In genomic region chr10:130324243-130324642, GRCm38 (mm10) we compare ENCODE assay signal across 31 mouse cellular contexts. TPM values are rescaled to one million over a fixed set of nuclear protein-coding genes. Genes with fewer than 3 reads are reported as not detected.
DNase-seq lines count a peak whose midpoint lies in the region; ATAC-seq lines count a peak whose summit lies in the region.
"Had no signal": no experiment of that assay in that cellular context is flagged by ENCODE, and none has a peak within 500 bp of the region (broad histone marks: within the 10 kb centered on the region; RNA-seq: fewer than 3 reads in every experiment).

No protein-coding gene starts in this region.

- H3K36me3 ChIP-seq in neural tube, embryonic 15.5 days = no peaks in the 10 kb centered on the region
- H3K36me3 ChIP-seq: embryonic facial prominence, embryonic 12.5 days; embryonic facial prominence, embryonic 15.5 days; heart, embryonic 10.5 days; heart, embryonic 13.5 days; hindbrain, embryonic 10.5 days; hindbrain, embryonic 13.5 days had no signal

- no peak overlapping the region for H3K4me2 ChIP-seq in neural tube, embryonic 15.5 days
- H3K4me2 ChIP-seq: embryonic facial prominence, embryonic 12.5 days; embryonic facial prominence, embryonic 15.5 days; heart, embryonic 13.5 days; hindbrain, embryonic 13.5 days had no signal

- H3K9me3 ChIP-seq in neural tube, embryonic 15.5 days (replicated peaks) = no peaks in the 10 kb centered on the region
- H3K9me3 ChIP-seq: embryonic facial prominence, embryonic 12.5 days; embryonic facial prominence, embryonic 15.5 days; heart, embryonic 10.5 days; heart, embryonic 13.5 days; hindbrain, embryonic 10.5 days; hindbrain, embryonic 13.5 days had no signal

- H3K4me1 ChIP-seq in neural tube, embryonic 15.5 days = no peaks in the 10 kb centered on the region
- H3K4me1 ChIP-seq: embryonic facial prominence, embryonic 12.5 days; embryonic facial prominence, embryonic 15.5 days; heart, embryonic 10.5 days; heart, embryonic 13.5 days; hindbrain, embryonic 10.5 days; hindbrain, embryonic 13.5 days had no signal

- no peak overlapping the region for H3K27ac ChIP-seq in neural tube, embryonic 15.5 days (replicated peaks)
- H3K27ac ChIP-seq: embryonic facial prominence, embryonic 12.5 days; embryonic facial prominence, embryonic 15.5 days; heart, adult 2 months; heart, embryonic 10.5 days; heart, embryonic 13.5 days; hindbrain, embryonic 10.5 days; hindbrain, embryonic 13.5 days had no signal

- H3K27me3 ChIP-seq in neural tube, embryonic 15.5 days (replicated peaks) = no peaks in the 10 kb centered on the region
- H3K27me3 ChIP-seq: embryonic facial prominence, embryonic 12.5 days; embryonic facial prominence, embryonic 15.5 days; heart, embryonic 13.5 days; hindbrain, embryonic 13.5 days had no signal

- peak; percentile 78 for DNase-seq in 416B (ENCODE audit: low read depth)
- peak; percentile 45 for DNase-seq in CD4-positive helper T cell, adult 2 months (ENCODE audit: low read depth, low spot score)
- DNase-seq in cerebellum, postnatal 10 days = no peak
- no peak for DNase-seq in right cerebral cortex, postnatal 25 days
- DNase-seq: adrenal gland, postnatal 10 days; adrenal gland, postnatal 36 days; cerebellum, adult 18-20 months; cerebellum, adult 9-10 months; cerebellum, postnatal 25 days; gastrocnemius, postnatal 10 days; gastrocnemius, postnatal 36 days; heart, adult 2 months; heart, postnatal 36 days had no signal

- ATAC-seq in activated CD4-positive, CD25-positive, alpha-beta regulatory T cell, adult 4 months = peak; percentile 8
- ATAC-seq in monocyte, adult 5-6 weeks (replicated peaks; ENCODE audit: insufficient number of reproducible peaks, low FRiP score, low TSS enrichment, poor library complexity, severe bottlenecking) = 0 out of 2 replicates have a peak, but pooled peaks have one; percentile 24
- ATAC-seq in neural tube, embryonic 15.5 days (ENCODE audit: low FRiP score) = no peak
- ATAC-seq: forebrain, embryonic 14.5 days; hindbrain, embryonic 16.5 days; intestine, postnatal 0 days had no signal

- no peak overlapping the region for H3K4me3 ChIP-seq in neural tube, embryonic 15.5 days (replicated peaks)
- H3K4me3 ChIP-seq: embryonic facial prominence, embryonic 12.5 days; embryonic facial prominence, embryonic 15.5 days; heart, adult 2 months; heart, embryonic 10.5 days; heart, embryonic 13.5 days; hindbrain, embryonic 10.5 days; hindbrain, embryonic 13.5 days had no signal

- H3K9ac ChIP-seq in neural tube, embryonic 15.5 days (replicated peaks) = no peak overlapping the region
- H3K9ac ChIP-seq: embryonic facial prominence, embryonic 12.5 days; embryonic facial prominence, embryonic 15.5 days; heart, embryonic 13.5 days; hindbrain, embryonic 13.5 days had no signal

- WGBS in neural tube, embryonic 15.5 days = 93% methylated on average over 4 of the region's 4 CpGs

RNA-seq across cellular contexts. Expression of gene Tespa1, which starts 1.6 kb away (rescaled TPM):
- 100 to 1,000 TPM; 277 to 337 TPM for polyA plus RNA-seq in activated CD4-positive, CD25-positive, alpha-beta regulatory T cell, adult 4 months (2017; shearing (Covaris generic))
- 26.6 to 78.3 TPM (median 40.3 TPM) in 3 replicates for total RNA-seq in monocyte, adult 5-6 weeks (2017)
- 0.37 and 7.7 TPM in 2 replicates for polyA plus RNA-seq in neural tube, embryonic 15.5 days (2015; fragmentation: Nextera tagmentation; extraction: Ambion mirVana)
- polyA plus RNA-seq: forebrain, embryonic 14.5 days; hindbrain, embryonic 10.5 days; hindbrain, embryonic 13.5 days had no signal

RNA-seq across cellular contexts. Expression of gene Neurod4, which starts 44.2 kb away (rescaled TPM):
- under 1 TPM in 1 of 2 experiments, not detected in 1; 0.14 TPM for polyA plus RNA-seq in activated CD4-positive, CD25-positive, alpha-beta regulatory T cell, adult 4 months (2017; shearing (Covaris generic))
- total RNA-seq in monocyte, adult 5-6 weeks (2017) = 0.68 TPM in 1 of 3 replicates, not detected in the others
- polyA plus RNA-seq in neural tube, embryonic 15.5 days (2015; fragmentation: Nextera tagmentation; extraction: Ambion mirVana) = 0.31 and 0.37 TPM in 2 replicates
- total RNA-seq: common myeloid progenitor, adult 5-6 weeks; ES-E14; gastrocnemius, adult 18-20 months; gastrocnemius, postnatal 10 days; gastrocnemius, postnatal 36 days; granulocyte monocyte progenitor cell, adult 5-6 weeks; heart, adult 2 months; heart, postnatal 36 days had no signal
- polyA plus RNA-seq: heart, adult 2 months; heart, embryonic 13.5 days; heart, embryonic 16.5 days; intestine, embryonic 14.5 days; intestine, postnatal 0 days had no signal

Comparison
In these comparisons a context has a peak if more than half of its experiments do, and no peak if none do; other contexts are left out.
1. DNase-seq: peak in 416B (single experiment) and CD4-positive helper T cell, adult 2 months (single experiment); none in cerebellum, postnatal 10 days (0 of 2) and right cerebral cortex, postnatal 25 days (single experiment).
2. RNA of gene Tespa1, which starts 1.6 kb away (polyA plus RNA-seq): 277 to 337 TPM in activated CD4-positive, CD25-positive, alpha-beta regulatory T cell, adult 4 months; 0.37 to 7.7 TPM in neural tube, embryonic 15.5 days; every median in the first group is over 10 times any median in the second.